Mouse (Mus musculus) small intestine, adult 2 months (tissue): Measurements from ENCODE around the gene Atg5.

Source experiments
- CTCF ChIP-seq: fragments of 200-500 bp; IDR thresholded peaks from 2 replicates; pipeline ENCODE4 v1.5.1; 2012; ENCODE audit warnings: low read depth, mild to moderate bottlenecking, control low read depth, inconsistent platforms, low read length, moderate library complexity, mixed read lengths; ENCODE audit not compliant: insufficient replicate concordance, insufficient read length; ENCODE audit errors: extremely low read depth
- POLR2A ChIP-seq: fragments of 200-500 bp; IDR thresholded peaks from 2 replicates; pipeline ENCODE4 v1.6.1; 2012; ENCODE audit warnings: low read depth, mild to moderate bottlenecking, control low read depth, inconsistent platforms, low read length, moderate library complexity

DNA sequence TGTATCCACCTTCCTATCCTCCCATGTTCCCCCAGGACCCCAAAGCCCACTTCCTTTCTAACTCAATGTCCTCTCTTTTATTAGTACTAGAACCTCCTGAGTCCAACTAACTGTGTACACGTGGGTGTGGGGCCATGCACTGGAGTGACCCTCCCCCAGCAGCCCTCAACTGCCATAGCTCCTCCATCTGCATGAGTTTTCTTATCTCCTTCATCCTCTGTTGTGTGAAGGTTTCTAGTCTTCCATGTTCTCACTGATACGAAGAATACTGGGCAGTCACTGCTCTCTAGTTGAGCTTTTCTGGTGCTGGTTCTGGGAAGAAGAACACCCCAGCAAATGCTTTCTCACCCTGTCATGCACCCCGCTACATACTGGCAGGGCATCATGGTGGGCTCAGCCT, 104.1 kb downstream of the Atg5 start:
- TF ChIP-seq CTCF, result no peak
- TF ChIP-seq POLR2A, result no peak
